Mouse (Mus musculus) adrenal gland, postnatal 10 days (tissue): Measurements from ENCODE around the gene Stx16. TPM values are rescaled to one million over a fixed set of nuclear protein-coding genes. Genes with fewer than 3 reads are reported as not detected.

Source experiments
- DNase-seq: peaks from one replicate; pipeline ENCODE4 v3.0.0; 2021; ENCODE audit warnings: mixed read lengths
- total RNA-seq, 2 experiments: library from RNA; stranded (reverse); gene quantifications; 2 replicates each; pipeline ENCODE4 v1.2.3; 2021

Stx16 gene
- total RNA-seq, 2 experiments from 2014 or later = 30.9 to 37.5 TPM

DNA sequence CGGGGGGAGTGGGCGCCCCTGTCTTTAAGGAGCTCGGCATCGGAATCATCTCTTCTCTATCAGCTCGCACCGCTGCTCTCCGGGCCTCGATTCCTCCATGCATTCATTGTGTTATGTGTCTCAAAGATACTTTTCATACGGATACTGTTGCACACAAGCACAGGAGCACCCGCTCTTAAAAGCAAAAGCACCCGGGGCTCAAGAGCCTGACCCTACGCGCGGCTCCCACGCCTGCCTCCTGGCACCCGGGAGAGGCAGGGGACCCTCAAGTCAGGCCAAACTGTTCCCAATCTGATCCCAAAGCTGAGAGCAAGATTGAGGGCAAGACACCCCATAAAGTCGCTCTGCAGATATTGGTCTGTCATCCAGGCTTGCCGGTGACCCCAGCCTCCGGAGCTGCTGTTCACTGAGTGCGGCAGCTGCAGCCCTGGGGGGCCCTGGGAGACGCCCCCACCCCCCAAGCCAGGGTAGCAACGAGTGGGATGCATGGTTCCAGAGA, 987 bp upstream of the Stx16 start:
- no peak for DNase-seq

- DNase-seq = no peak
Observed at GRCm38 (mm10) chr2:174076433-174076824, 321 bp downstream of the Stx16 start.

- peak; percentile 39 for DNase-seq
Observed at GRCm38 (mm10) chr2:174077004-174077695, 1.0 kb downstream of the Stx16 start.

- DNase-seq = no peak
Observed at GRCm38 (mm10) chr2:174077776-174078338, 1.7 kb downstream of the Stx16 start.

- no peak for DNase-seq
Observed at GRCm38 (mm10) chr2:174081833-174082232, 5.7 kb downstream of the Stx16 start.

DNA sequence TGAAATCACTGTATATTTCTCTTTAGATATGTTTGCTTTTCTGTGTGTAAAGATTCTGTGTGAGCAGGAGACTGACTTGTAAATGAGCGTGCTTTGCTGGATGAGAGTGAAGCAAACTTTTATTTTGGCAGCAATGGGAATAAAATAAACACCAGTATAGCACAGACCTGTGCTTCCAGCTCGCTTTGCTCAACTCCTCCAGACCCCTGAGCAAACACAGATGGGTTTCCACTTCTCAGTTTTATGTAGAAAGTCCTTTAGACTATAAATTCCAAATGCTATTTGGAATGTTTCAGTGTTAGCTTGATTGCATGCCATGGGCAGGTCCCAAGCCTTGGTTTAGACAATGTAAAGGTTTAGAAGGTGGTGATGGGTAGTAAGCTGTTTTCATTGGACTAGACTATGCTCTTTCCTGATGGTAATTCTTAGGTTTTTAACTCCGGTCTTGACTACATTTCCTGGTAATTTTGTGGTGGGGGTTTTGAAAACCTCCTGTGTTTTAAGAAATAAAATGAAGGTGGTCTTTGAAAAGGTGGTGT, 6.3 kb downstream of the Stx16 start:
- DNase-seq = no peak

GRCm38 (mm10) chr2:174095086-174095485, 19.0 kb downstream of the Stx16 start:
- no peak for DNase-seq

DNA sequence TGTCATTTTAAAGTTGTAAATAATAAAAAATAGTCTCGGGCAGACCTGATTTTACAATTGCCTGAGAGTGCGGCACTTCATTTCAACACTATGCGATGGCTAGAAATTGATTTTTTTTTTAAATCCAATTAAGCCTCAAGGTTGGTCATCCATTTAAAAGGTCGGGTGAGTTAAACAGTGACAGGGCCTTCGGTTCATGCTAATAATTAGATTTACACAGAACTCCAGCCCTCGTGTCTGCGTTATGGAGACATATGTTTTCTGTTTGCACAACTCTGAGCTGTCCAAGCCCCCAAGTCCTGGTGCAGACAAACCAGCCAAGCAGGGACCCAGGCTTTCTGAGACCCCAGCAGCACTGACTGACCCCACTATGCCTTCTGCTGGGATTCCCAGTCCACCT, 26.3 kb downstream of the Stx16 start:
- no peak for DNase-seq

GRCm38 (mm10) chr2:174103527-174103926, 27.4 kb downstream of the Stx16 start:
- DNase-seq = no peak

DNA sequence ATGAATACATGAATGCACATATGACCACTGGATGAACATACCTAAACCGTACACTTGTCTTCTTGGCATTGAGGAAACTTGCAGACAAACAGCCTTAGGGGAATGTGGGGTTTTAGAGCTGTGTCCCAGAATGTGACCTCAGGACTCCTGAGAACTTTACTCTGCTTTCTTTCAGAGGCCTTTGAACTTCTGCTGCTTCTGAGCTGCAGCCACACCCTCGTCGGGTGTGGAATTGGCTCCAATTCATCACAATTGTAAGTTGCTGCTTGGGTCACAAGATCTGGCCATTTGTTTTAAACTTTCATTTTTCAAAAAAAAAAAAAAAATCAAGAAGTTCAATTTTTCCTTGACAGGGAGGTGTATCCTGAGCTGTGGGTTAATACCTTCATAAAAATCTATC, 31.3 kb downstream of the Stx16 start:
- DNase-seq = no peak

DNA sequence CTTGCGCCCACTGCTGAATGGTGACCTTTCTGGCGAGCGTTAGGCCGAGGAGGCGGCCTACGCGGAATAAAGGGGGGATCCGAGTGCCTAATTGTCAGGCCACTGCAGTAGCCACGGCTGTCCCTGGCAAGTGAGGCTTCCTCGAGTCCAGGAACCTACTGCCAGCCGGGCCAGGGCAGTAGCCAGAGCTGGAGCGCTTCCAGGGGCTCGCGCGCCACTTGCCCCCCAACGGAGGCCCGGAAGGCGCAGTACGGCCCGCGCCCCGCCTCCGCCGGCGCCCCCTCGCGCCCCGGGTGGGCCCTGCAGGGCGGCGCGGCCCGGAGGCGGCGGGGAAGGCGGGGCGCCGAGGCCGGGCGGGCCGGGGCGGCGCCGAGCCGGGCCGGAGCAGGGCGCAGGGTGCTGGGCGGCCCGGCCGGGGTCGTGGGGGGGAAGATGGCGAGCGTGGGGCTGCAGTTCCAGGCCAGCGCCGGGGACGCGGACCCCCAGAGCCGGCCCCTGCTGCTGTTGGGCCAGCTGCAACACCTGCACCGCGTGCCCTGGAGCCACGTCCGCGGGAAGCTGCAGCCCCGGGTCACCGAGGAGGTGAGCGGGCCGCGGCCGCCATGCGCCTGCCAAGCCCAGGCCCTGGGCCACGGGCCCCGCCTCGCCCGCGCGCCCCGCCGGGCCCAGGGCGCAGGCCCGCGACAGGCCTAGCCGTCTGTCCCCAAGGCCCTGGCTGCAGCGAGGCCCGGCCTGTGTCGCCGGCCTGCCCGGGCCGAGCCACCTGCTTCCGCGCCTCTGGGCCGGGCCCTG, 34.1 kb downstream of the Stx16 start, which contains the start of gene Npepl1:
Gene Npepl1, plus strand, starts transcription at position 359 of the 792 bp plus-strand sequence.
- DNase-seq = peak; percentile 85

- no peak for DNase-seq
Observed at GRCm38 (mm10) chr2:174110783-174111549, 34.9 kb downstream of the Stx16 start.

- DNase-seq = no peak
Observed at GRCm38 (mm10) chr2:174112931-174113330, 36.8 kb downstream of the Stx16 start.

DNA sequence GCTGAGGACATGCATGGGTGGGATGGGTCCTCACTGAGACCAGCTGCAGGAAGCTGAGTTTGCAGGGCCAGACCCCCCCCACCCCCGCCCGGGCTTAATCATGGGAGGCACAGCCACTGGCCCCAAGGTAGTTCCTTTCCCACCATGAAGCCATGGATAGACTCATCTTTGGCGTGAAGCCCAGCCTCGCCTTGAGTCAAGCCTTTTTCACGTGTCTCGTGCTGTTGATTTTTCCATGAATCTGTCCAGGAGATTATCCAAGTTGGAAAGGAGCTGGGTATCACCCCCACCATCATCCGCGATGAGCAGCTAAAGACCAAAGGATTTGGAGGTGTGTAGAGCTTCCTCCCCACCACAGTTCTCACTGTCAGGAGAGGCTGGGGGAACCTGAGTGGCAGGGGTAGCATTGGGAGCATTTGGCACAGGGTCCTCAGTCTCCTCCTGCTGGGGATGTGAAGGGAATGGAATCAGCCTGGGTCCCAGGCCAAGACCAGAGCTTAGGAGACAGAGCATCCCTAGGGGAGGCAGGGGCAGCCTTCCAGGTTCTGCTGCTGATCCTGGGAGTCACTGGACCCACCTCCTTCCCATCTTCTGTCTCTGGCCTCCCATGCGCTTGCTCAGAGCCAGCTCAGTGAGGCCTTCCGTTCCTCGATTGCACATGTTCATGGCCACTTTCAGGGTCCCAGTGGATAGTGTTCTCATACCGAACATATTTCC, 38.2 kb downstream of the Stx16 start:
- peak; percentile 48 for DNase-seq

- no peak for DNase-seq
Observed at GRCm38 (mm10) chr2:174116929-174117328, 40.8 kb downstream of the Stx16 start.

- no peak for DNase-seq
Observed at GRCm38 (mm10) chr2:174118141-174118540, 42.0 kb downstream of the Stx16 start.

DNA sequence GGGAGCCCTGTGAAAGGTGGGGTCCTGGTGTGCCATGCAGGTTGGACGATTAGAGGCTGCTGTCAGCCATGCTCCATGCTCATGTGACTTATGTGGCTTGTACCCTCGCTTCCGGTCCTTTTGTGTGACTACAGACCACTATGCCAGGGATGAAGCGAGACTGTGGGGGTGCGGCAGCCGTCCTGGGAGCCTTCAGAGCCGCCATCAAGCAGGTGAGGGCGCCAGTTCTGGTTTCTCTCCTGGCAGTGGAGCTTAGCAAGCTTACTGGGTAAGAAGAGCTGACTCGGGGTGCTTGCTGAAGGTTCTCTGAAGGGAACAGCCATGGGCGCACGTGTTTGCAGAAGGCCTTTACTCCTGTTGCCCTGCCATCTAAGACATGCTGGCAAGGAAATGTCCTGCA, 43.2 kb downstream of the Stx16 start:
- DNase-seq = no peak

DNA sequence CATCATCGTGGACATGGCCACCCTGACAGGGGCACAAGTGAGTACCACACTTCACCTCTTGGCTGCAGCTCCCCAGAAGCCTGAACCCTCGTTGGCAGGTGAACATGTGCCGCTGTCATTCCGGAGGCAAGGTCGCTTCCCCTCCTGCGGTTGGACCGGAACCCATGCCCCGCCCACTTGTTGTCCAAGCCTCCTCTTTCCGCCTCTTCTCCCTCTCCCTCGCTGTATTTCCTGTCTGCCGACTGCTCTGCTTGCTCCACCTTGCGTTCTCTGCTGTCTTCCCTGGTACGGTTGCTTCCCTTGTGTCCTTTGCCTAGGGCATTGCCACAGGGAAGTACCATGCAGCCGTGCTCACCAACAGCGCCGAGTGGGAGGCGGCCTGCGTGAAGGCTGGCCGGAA, 44.5 kb downstream of the Stx16 start:
- DNase-seq = no peak

- DNase-seq = peak; percentile 2
Observed at GRCm38 (mm10) chr2:174121411-174121947, 45.4 kb downstream of the Stx16 start.

DNA sequence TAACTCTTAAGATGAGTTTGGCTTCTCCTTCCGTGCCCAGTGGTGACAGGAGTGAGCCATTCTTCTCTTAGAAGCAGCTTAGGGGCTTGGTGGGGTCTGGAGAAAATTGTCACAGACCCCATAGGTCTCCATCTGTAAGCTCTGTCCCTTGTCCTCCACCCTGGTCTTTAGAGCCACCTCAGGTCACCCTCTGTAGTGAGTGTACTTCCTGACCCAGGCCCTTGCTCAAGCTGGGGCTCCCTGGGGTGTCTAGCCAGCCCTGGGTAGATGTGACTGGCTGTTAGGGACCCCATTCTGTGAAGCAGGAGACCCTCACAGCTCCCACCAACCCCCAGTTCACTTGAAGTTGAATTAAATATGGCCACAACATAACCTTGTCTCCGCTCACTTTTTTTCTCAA, 46.2 kb downstream of the Stx16 start:
- peak; percentile 0 for DNase-seq

GRCm38 (mm10) chr2:174123731-174124130, 47.6 kb downstream of the Stx16 start:
- DNase-seq = no peak
